Mouse (Mus musculus) lung, embryonic 14.5 days (tissue): ENCODE measurements around the gene Gm5426. TPM values are rescaled to one million over a fixed set of nuclear protein-coding genes. Genes with fewer than 3 reads are reported as not detected.

Experiments used
- ATAC-seq: fragments of 200-750 bp; cut with Nextera tagmentation; 2 replicates; pipeline ENCODE4 v1.8.0; 2017; ENCODE audit warnings: mild to moderate bottlenecking, moderate TSS enrichment, moderate library complexity; ENCODE audit not compliant: insufficient read depth
- DNase-seq: peaks from one replicate; pipeline ENCODE4 v3.0.0-alpha.2; 2015
- H3K27ac ChIP-seq: fragments of 300-500 bp; sonication (generic); 2 replicates; pipeline ENCODE4 v1.5.1; 2014; ENCODE audit warnings: low read depth, mild to moderate bottlenecking, moderate library complexity
- H3K27me3 ChIP-seq: fragments of 300-500 bp; sonication (generic); 2 replicates; pipeline ENCODE4 v1.6.1; 2014; ENCODE audit warnings: low read length, control low read depth; ENCODE audit not compliant: insufficient read depth
- H3K36me3 ChIP-seq: fragments of 300-500 bp; sonication (generic); 2 replicates; pipeline ENCODE4 v1.6.1; 2014; ENCODE audit warnings: control low read depth; ENCODE audit not compliant: insufficient read depth
- H3K4me1 ChIP-seq: fragments of 300-500 bp; sonication (generic); 2 replicates; pipeline ENCODE4 v1.6.1; 2014; ENCODE audit warnings: antibody characterized with exemption, control low read depth; ENCODE audit not compliant: insufficient read depth
- H3K4me2 ChIP-seq: fragments of 300-500 bp; sonication (generic); 2 replicates; pipeline ENCODE4 v1.6.1; 2014; ENCODE audit warnings: mild to moderate bottlenecking
- H3K4me3 ChIP-seq: fragments of 300-500 bp; sonication (generic); 2 replicates; pipeline ENCODE4 v1.5.1; 2014; ENCODE audit warnings: low read depth, low read length
- H3K9ac ChIP-seq: fragments of 300-500 bp; sonication (generic); 2 replicates; pipeline ENCODE4 v1.6.1; 2014
- H3K9me3 ChIP-seq: fragments of 300-500 bp; sonication (generic); 2 replicates; pipeline ENCODE4 v1.6.1; 2016; ENCODE audit warnings: low read depth, low read length, control low read depth
- CTCF ChIP-seq: IDR thresholded peaks from 2 replicates; pipeline ENCODE4 v1.5.1; 2016; ENCODE audit warnings: antibody characterized with exemption, low read depth
- WGBS: fragments of 180-500 bp; shearing (Covaris S2); extraction: QIAGEN DNeasy Blood & Tissue Kit; methylation state at CpG from one replicate; pipeline ENCODE4 v1.1.7; 2014; 5-methylcytosine and 5-hydroxymethylcytosine counted together
- polyA plus RNA-seq: library from polyadenylated mRNA; unstranded; fragments of >200 nt; fragmentation: Nextera tagmentation; extraction: Ambion mirVana; gene quantifications from 2 replicates; pipeline ENCODE4 v1.2.1, GENCODE M21; 2014

Gm5426 gene
- polyA plus RNA-seq, 1 experiment from 2014 or later, result not detected

DNA sequence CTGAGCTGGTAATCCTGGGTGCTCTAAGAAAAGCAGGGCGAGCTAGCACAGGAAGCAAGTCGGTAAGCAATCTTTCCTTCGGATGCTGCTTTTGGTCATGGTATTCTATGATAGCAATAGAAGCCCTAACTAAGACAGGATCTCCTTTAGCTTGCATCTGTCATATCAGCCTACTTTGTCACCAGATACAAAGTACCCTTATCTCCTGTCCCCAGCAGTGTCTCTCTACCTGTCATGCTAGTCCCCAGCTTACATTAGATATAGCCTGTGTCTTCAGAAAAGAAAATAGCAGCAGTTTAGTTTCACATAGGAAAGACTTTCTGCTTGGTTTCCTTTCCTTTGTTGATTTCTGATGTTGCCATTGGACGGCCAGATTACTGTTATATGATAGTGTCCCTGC is 31.8 kb upstream of the Gm5426 start:
- TF ChIP-seq CTCF, result no peak
- H3K4me3 ChIP-seq, result no peak overlapping the region

DNA sequence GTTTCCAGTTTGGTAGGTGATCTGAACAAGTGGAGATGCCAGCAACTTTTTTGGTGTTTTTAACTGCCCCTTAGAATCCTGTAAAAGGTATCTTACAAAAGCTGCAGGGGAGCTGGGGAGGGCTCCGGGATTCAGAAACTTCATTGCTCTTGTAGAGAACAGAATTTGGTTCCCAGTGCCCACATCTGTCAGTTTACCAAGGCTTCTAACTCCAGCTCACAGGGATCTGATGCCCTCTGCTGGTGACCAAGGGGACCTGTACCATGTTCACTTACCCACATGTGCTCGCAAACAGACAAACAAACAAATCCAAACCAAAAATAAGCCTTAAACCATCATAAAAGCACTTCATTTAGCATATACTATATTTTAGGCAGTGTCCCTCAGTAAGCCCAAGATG is 31.3 kb upstream of the Gm5426 start:
- 78% methylated on average over 2 of the region's 2 CpGs for WGBS
- H3K36me3 ChIP-seq, result no peaks in the 10 kb centered on the region
- ATAC-seq (no peak), DNase-seq (peak; percentile 27)
- no peaks in the 10 kb centered on the region for H3K9me3 ChIP-seq
- no peaks in the 10 kb centered on the region for H3K4me1 ChIP-seq
- H3K4me3 ChIP-seq, result no peak overlapping the region
- peak; percentile 44 for TF ChIP-seq CTCF
- no peak overlapping the region for H3K9ac ChIP-seq
- no peak overlapping the region for H3K27ac ChIP-seq
- H3K4me2 ChIP-seq, result no peak overlapping the region
- no peaks in the 10 kb centered on the region for H3K27me3 ChIP-seq

More for the DNA sequence above, 31.8 kb upstream of the Gm5426 start:
- DNase-seq (no peak), ATAC-seq (no peak)
- H3K4me1 ChIP-seq, result no peaks in the 10 kb centered on the region
- H3K27me3 ChIP-seq, result no peaks in the 10 kb centered on the region
- no peak overlapping the region for H3K9ac ChIP-seq
- no peaks in the 10 kb centered on the region for H3K36me3 ChIP-seq
- H3K27ac ChIP-seq, result no peak overlapping the region
- H3K9me3 ChIP-seq, result no peaks in the 10 kb centered on the region
- H3K4me2 ChIP-seq, result no peak overlapping the region
- 80% methylated on average over 4 of the region's 4 CpGs for WGBS

DNA sequence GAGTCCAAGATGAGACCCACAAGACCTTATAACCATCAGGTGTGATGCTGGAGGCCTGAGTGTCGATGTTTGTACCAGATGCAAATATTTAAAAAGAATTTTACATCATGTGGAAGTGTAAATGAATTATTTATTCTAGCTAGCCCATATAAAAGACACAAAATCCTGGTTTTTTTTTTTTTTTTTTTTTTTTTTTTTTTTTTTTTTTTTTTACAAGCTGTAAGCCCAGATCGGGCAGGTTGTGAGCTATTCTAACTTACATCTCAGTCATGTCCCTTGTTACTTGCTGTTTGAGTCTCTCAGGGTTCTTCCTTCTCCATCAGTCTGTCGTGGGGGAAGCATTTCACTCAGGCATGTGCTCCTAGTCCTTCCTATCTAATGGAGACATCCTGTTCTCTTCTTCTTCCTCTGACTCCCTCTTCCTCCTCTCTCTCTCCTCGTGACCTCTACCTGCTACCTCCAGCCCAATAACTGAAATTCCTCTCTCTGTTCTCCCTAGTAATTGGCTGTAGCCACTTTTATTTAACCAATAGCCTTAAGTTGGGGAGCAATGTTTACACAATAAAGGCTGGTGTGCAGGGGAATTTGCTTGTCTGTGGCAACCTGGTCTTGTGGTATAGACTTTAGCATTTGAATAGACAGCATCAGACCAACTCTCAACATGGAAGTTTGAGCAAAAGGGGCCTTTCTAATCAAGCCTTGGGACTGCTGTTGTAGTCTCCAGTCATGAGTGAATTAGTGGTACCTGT is 29.3 kb upstream of the Gm5426 start:
- Histone ChIP-seq H3K27me3 (no peaks in the 10 kb centered on the region), H3K9me3 (no peaks in the 10 kb centered on the region), H3K4me1 (no peaks in the 10 kb centered on the region), H3K27ac (no peak overlapping the region), H3K36me3 (no peaks in the 10 kb centered on the region), H3K4me3 (no peak overlapping the region), H3K4me2 (no peak overlapping the region), H3K9ac (no peak overlapping the region)
- DNase-seq (no peak), ATAC-seq (no peak)
- 52% methylated on average over 4 of the region's 4 CpGs for WGBS
- TF ChIP-seq CTCF, result no peak

DNA sequence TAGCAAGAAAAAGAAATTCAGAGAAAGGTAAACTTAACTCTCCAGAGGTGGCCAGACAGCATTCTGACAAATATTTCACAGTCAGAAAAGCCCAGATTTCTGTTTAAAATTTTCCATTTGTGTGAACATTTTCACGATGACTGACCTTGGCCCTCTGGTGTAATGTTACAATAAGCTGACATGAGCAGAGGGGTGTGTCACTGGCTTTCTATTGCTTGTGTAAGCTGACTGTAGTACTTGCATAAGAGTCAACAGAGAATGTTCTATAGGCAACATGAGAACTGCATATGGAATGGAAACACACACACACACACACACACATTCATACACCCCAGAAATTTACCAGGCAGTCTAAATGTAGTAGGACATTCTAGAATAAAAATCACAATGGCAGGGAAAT is 28.6 kb upstream of the Gm5426 start:
- Histone ChIP-seq H3K36me3 (no peaks in the 10 kb centered on the region), H3K9ac (no peak overlapping the region)
- no peak for TF ChIP-seq CTCF

DNA sequence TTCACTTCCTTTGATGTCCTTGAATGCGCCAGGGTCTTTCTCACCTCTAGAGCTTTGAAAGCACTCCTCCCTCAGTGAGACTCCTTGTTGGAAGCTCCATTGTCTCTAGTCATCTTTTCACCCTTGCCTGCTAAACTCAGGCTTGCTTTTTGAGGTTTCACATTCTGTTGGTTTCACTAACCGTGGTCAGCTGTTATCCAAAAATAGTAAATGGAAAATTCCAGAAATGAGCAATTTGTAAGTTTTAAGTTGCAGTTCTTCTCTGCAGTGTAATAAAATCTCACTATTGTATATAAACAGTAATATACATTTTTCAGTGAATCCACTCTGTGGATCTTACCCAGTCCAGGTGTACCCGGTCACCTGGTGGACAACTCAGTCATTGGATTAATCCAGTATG is 21.1 kb upstream of the Gm5426 start:
- no peaks in the 10 kb centered on the region for H3K4me1 ChIP-seq
- H3K36me3 ChIP-seq, result no peaks in the 10 kb centered on the region
- DNase-seq, result no peak
- no peak overlapping the region for H3K4me2 ChIP-seq
- H3K9me3 ChIP-seq, result no peaks in the 10 kb centered on the region
- H3K27me3 ChIP-seq, result no peaks in the 10 kb centered on the region
- WGBS, result 77% methylated on average over 3 of the region's 3 CpGs
- no peak overlapping the region for H3K4me3 ChIP-seq
- no peak for TF ChIP-seq CTCF
- ATAC-seq, result no peak
- no peak overlapping the region for H3K27ac ChIP-seq
- no peak overlapping the region for H3K9ac ChIP-seq

More for the DNA sequence above, 28.6 kb upstream of the Gm5426 start:
- DNase-seq (peak; percentile 16), ATAC-seq (no peak)
- no peak overlapping the region for H3K4me3 ChIP-seq
- H3K4me2 ChIP-seq, result no peak overlapping the region
- no peak overlapping the region for H3K27ac ChIP-seq
- 21% methylated on average over 1 of the region's 1 CpGs for WGBS
- H3K27me3 ChIP-seq, result no peaks in the 10 kb centered on the region
- no peaks in the 10 kb centered on the region for H3K4me1 ChIP-seq
- H3K9me3 ChIP-seq, result no peaks in the 10 kb centered on the region

DNA sequence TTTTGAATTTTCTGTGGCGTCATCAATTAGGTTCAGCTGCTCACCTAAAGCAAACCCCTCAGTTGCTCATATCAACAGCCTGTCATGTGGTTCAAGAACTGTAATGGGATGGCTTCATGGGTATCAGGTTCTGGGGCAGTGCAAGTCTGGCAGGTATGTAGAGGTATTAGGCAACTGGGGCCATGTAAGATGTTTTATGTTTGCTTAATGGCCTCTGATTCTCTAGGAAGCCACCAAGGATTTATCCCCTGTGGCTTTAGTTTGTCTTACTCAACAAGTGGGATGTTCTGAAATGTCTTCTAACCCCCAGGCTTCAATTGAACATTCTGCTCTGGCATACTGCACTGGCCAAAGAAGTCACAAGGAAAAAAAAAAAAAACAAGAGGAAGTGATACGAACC is 15.6 kb upstream of the Gm5426 start:
- Histone ChIP-seq H3K4me1 (no peaks in the 10 kb centered on the region), H3K4me2 (no peak overlapping the region), H3K9ac (no peak overlapping the region), H3K36me3 (no peaks in the 10 kb centered on the region), H3K4me3 (no peak overlapping the region), H3K27ac (no peak overlapping the region), H3K27me3 (no peaks in the 10 kb centered on the region), H3K9me3 (no peaks in the 10 kb centered on the region)
- ATAC-seq (no peak), DNase-seq (no peak)
- no peak for TF ChIP-seq CTCF
- WGBS, result 78% methylated on average over 2 of the region's 2 CpGs

DNA sequence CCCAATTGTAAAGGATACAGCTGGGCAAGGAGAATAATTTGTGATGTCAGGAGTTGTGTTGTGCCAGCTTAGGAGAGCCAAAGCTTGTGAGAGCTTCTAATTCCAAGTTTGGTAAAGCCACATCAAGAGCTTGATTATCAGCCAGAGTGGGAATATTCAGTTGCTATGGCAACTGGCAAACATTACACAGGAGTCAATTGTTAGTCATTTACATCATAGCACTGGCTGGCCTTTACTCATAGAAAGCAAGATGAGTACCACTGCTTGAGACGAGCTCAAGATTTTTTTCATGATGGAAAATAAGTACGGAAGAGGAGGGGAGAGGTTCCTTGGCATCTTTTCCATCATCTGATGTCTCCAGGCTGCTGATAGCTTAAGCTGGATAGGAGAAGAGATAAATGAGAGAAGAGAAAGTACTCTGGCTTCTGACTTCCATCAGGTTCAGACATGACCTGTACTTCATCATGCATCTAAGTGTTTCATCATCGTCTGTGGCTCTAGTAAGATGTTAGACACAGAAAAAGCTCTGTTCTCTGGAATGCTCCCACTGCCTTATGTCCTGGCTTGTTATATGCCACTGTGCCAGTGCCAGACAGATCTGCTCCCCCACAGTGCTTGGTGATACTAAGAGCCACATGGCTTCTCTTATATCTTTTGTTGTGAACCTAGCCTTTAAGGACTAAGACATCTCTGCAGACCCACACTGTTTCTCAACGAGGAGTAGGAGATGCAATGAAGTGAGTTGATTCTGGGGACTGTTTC is 15.0 kb upstream of the Gm5426 start:
- no peaks in the 10 kb centered on the region for H3K27me3 ChIP-seq
- no peak overlapping the region for H3K27ac ChIP-seq
- H3K9me3 ChIP-seq, result no peaks in the 10 kb centered on the region
- peak; percentile 45 for DNase-seq
- H3K36me3 ChIP-seq, result no peaks in the 10 kb centered on the region
- no peaks in the 10 kb centered on the region for H3K4me1 ChIP-seq
- H3K4me3 ChIP-seq, result no peak overlapping the region
- TF ChIP-seq CTCF, result no peak
- H3K9ac ChIP-seq, result no peak overlapping the region
- no peak for ATAC-seq
- H3K4me2 ChIP-seq, result no peak overlapping the region
- 54% methylated on average over 4 of the region's 4 CpGs for WGBS
